Mouse (Mus musculus): ENCODE data around the gene Prpf19.

- TF ChIP-seq CTCF (IDR thresholded peaks at IDR 0.05; ENCODE audit: control insufficient read depth, insufficient read depth, insufficient replicate concordance, low read depth, low read length), result no peak
- no peak for TF ChIP-seq POLR2A (IDR thresholded peaks at IDR 0.05; ENCODE audit: control insufficient read depth, low read depth, low read length)
Observed at GRCm38 (mm10) chr19:10870676-10871075, 24.4 kb upstream of the Prpf19 start.
